Mouse (Mus musculus) forebrain, postnatal 0 days (tissue): ENCODE measurements around the gene Desi1. TPM values are rescaled to one million over a fixed set of nuclear protein-coding genes. Genes with fewer than 3 reads are reported as not detected.
A peak's percentile ranks its signal among the peaks of the same experiment; 100 is the strongest.

Experiments used
- ATAC-seq: fragments of 200-750 bp; cut with Nextera tagmentation; 2 replicates; pipeline ENCODE4 v1.8.0; 2017; ENCODE audit warnings: mild to moderate bottlenecking, moderate library complexity
- DNase-seq: peaks from one replicate; pipeline ENCODE4 v3.0.0-alpha.2; 2015
- H3K27ac ChIP-seq: fragments of 300-500 bp; sonication (generic); 2 replicates; pipeline ENCODE4 v1.5.1; 2014; ENCODE audit warnings: low read depth, mild to moderate bottlenecking, antibody characterized with exemption, low read length, moderate library complexity, mixed read lengths
- H3K27me3 ChIP-seq: fragments of 300-500 bp; sonication (generic); 2 replicates; pipeline ENCODE4 v1.6.1; 2014; ENCODE audit warnings: mild to moderate bottlenecking, low read length, mixed read lengths; ENCODE audit not compliant: insufficient read depth
- H3K36me3 ChIP-seq: fragments of 300-500 bp; sonication (generic); 2 replicates; pipeline ENCODE4 v1.6.1; 2014; ENCODE audit warnings: mild to moderate bottlenecking, moderate library complexity; ENCODE audit not compliant: insufficient read depth
- H3K4me1 ChIP-seq: fragments of 300-500 bp; sonication (generic); 2 replicates; pipeline ENCODE4 v1.6.1; 2014; ENCODE audit warnings: antibody characterized with exemption; ENCODE audit not compliant: insufficient read depth
- H3K4me2 ChIP-seq: fragments of 300-500 bp; sonication (generic); 2 replicates; pipeline ENCODE4 v1.6.1; 2014; ENCODE audit warnings: low read depth, mild to moderate bottlenecking, moderate library complexity
- H3K4me3 ChIP-seq: fragments of 300-500 bp; sonication (generic); 2 replicates; pipeline ENCODE4 v1.5.1; 2014; ENCODE audit warnings: low read depth, low read length, mixed read lengths
- H3K9ac ChIP-seq: fragments of 300-500 bp; sonication (generic); 2 replicates; pipeline ENCODE4 v1.6.1; 2014; ENCODE audit warnings: mild to moderate bottlenecking
- H3K9me3 ChIP-seq: fragments of 300-500 bp; sonication (generic); 2 replicates; pipeline ENCODE4 v1.6.1; 2016; ENCODE audit warnings: low read length
- CTCF ChIP-seq: sonication (generic); IDR thresholded peaks from 2 replicates; pipeline ENCODE4 v1.5.1; 2016; ENCODE audit warnings: antibody characterized with exemption, control low read depth, low read depth
- WGBS: fragments of 180-500 bp; shearing (Covaris S2); extraction: QIAGEN DNeasy Blood & Tissue Kit; methylation state at CpG from one replicate; pipeline ENCODE4 v1.1.7; 2014; 5-methylcytosine and 5-hydroxymethylcytosine counted together
- polyA plus RNA-seq: library from polyadenylated mRNA; unstranded; fragments of >200 nt; fragmentation: Nextera tagmentation; extraction: Ambion mirVana; gene quantifications from 2 replicates; pipeline ENCODE4 v1.2.1, GENCODE M21; 2015
- total RNA-seq: library from RNA; depleted of rRNA; stranded (reverse); fragments of >200 nt; gene quantifications from 2 replicates; pipeline ENCODE4 v1.2.3, GENCODE M21; 2014

Desi1 gene
- total and polyA plus RNA-seq, 2 experiments from 2014 or later = 21.2 to 40.1 TPM

- no peaks in the 10 kb centered on the region for H3K9me3 ChIP-seq
- peak within 1 kb of the TSS; percentile 73 for H3K9ac ChIP-seq
- WGBS = 2% methylated on average over 72 of the region's 77 CpGs
- H3K36me3 ChIP-seq = peaks cover 5% of the 10 kb centered on the region
- H3K4me1 ChIP-seq = 0 out of 2 replicates have a peak, but pooled peaks cover 6% of the 10 kb centered on the region
- peak within 1 kb of the TSS; percentile 89 for H3K27ac ChIP-seq
- peak; percentile 97 for ATAC-seq
- DNase-seq = peak; percentile 97
- no peaks in the 10 kb centered on the region for H3K27me3 ChIP-seq
- peak within 1 kb of the TSS; percentile 78 for H3K4me2 ChIP-seq
- H3K4me3 ChIP-seq = peak within 1 kb of the TSS; percentile 53
- peak; percentile 79 for TF ChIP-seq CTCF
Measured at GRCm38 (mm10) chr15:81960171-81961077, 73.2 kb downstream of the Desi1 start, which contains the start of gene Pmm1. TSS of gene Pmm1 (minus strand) at chr15:81960930.

GRCm38 (mm10) chr15:81958906-81959305 lies 74.8 kb downstream of the Desi1 start:
- Histone ChIP-seq H3K27ac (no peak overlapping the region), H3K9ac (no peak overlapping the region), H3K4me2 (no peak overlapping the region), H3K4me3 (no peak overlapping the region), H3K4me1 (0 out of 2 replicates have a peak, but pooled peaks cover 6% of the 10 kb centered on the region), H3K36me3 (peaks cover 20% of the 10 kb centered on the region), H3K9me3 (no peaks in the 10 kb centered on the region), H3K27me3 (no peaks in the 10 kb centered on the region)
- ATAC-seq (no peak), DNase-seq (no peak)
- 88% methylated on average over 3 of the region's 3 CpGs for WGBS
- no peak for TF ChIP-seq CTCF

GRCm38 (mm10) chr15:81957598-81957997 lies 76.1 kb downstream of the Desi1 start:
- TF ChIP-seq CTCF = no peak
- Histone ChIP-seq H3K27ac (no peak overlapping the region), H3K9me3 (no peaks in the 10 kb centered on the region), H3K4me2 (no peak overlapping the region), H3K4me3 (no peak overlapping the region), H3K36me3 (peaks cover 27% of the 10 kb centered on the region), H3K9ac (no peak overlapping the region), H3K27me3 (no peaks in the 10 kb centered on the region), H3K4me1 (0 out of 2 replicates have a peak, but pooled peaks cover 6% of the 10 kb centered on the region)
- ATAC-seq = no peak
- no peak for DNase-seq
- WGBS = 85% methylated on average over 11 of the region's 11 CpGs

DNA sequence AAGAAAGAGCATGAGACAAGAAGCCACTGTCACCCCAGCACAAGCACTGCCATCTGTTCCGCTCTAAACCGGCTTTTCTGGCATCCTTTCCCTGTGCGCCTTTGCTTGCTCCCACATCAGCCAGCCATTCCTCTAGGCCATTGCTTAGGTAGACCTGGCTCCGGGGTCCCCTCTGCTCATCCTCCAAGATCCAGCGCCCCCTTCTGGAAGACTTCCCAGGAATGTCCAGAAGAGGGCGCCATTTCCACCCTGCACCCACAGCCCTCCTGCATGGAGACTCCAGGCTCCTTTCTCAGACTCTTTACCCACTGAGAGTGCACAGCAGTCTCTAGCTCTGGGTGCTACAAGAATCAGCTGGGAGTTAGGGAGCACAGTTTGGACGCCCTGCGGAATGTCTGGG lies 77.2 kb downstream of the Desi1 start:
- Histone ChIP-seq H3K9ac (no peak overlapping the region), H3K4me3 (no peak overlapping the region), H3K27ac (no peak overlapping the region), H3K27me3 (no peaks in the 10 kb centered on the region), H3K9me3 (no peaks in the 10 kb centered on the region), H3K4me1 (0 out of 2 replicates have a peak, but pooled peaks cover 6% of the 10 kb centered on the region), H3K36me3 (peaks cover 38% of the 10 kb centered on the region), H3K4me2 (no peak overlapping the region)
- TF ChIP-seq CTCF = peak; percentile 92
- 51% methylated on average over 8 of the region's 8 CpGs for WGBS
- ATAC-seq (no peak), DNase-seq (peak; percentile 67)

GRCm38 (mm10) chr15:81955414-81955813 lies 78.2 kb downstream of the Desi1 start:
- no peak overlapping the region for H3K9ac ChIP-seq
- no peak for TF ChIP-seq CTCF
- ATAC-seq (no peak), DNase-seq (no peak)
- peaks cover 47% of the 10 kb centered on the region for H3K36me3 ChIP-seq
- no peaks in the 10 kb centered on the region for H3K9me3 ChIP-seq
- H3K4me1 ChIP-seq = 0 out of 2 replicates have a peak, but pooled peaks cover 3% of the 10 kb centered on the region
- no peaks in the 10 kb centered on the region for H3K27me3 ChIP-seq
- no peak overlapping the region for H3K27ac ChIP-seq
- H3K4me2 ChIP-seq = no peak overlapping the region
- 90% methylated on average over 15 of the region's 15 CpGs for WGBS
- H3K4me3 ChIP-seq = no peak overlapping the region

DNA sequence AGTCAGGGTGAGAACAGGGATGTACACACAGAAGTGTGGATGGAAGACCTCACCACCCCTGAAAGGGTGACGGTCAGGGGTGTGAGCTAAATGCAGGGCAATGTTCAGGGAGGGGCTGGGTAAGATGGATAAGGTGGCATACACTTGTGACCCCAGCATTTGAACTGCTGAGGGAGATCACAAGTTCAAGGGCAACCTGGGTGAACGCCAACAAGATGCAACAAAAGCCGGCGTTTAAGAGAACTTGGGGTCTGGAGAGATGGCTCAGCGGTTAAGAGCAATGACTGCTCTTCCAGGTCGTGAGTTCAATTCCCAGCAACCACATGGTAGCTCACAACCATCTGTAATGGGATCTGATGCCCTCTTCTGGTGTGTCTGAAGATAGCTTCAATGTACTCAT lies 78.9 kb downstream of the Desi1 start:
- no peaks in the 10 kb centered on the region for H3K9me3 ChIP-seq
- H3K9ac ChIP-seq = no peak overlapping the region
- WGBS = 92% methylated on average over 6 of the region's 6 CpGs
- H3K36me3 ChIP-seq = peaks cover 54% of the 10 kb centered on the region
- DNase-seq (no peak), ATAC-seq (no peak)
- no peaks in the 10 kb centered on the region for H3K27me3 ChIP-seq
- no peak overlapping the region for H3K27ac ChIP-seq
- H3K4me3 ChIP-seq = no peak overlapping the region
- 0 out of 2 replicates have a peak, but pooled peaks have one; percentile 5 for TF ChIP-seq CTCF
- no peak overlapping the region for H3K4me2 ChIP-seq
- H3K4me1 ChIP-seq = 0 out of 2 replicates have a peak, but pooled peaks cover 3% of the 10 kb centered on the region

- no peak overlapping the region for H3K4me2 ChIP-seq
- H3K36me3 ChIP-seq = peaks cover 59% of the 10 kb centered on the region
- no peak for TF ChIP-seq CTCF
- no peak overlapping the region for H3K9ac ChIP-seq
- no peak for ATAC-seq
- no peaks in the 10 kb centered on the region for H3K27me3 ChIP-seq
- no peaks in the 10 kb centered on the region for H3K9me3 ChIP-seq
- H3K4me1 ChIP-seq = 0 out of 2 replicates have a peak, but pooled peaks cover 3% of the 10 kb centered on the region
- no peak overlapping the region for H3K4me3 ChIP-seq
- no peak overlapping the region for H3K27ac ChIP-seq
- WGBS = 95% methylated on average over 9 of the region's 9 CpGs
- DNase-seq = no peak
Measured at GRCm38 (mm10) chr15:81954151-81954583, 79.5 kb downstream of the Desi1 start.
